Mouse (Mus musculus): ENCODE data around the gene Tex45. TPM values are rescaled to one million over a fixed set of nuclear protein-coding genes. Genes with fewer than 3 reads are reported as not detected.

Tex45 gene
- total RNA-seq, 2 experiments from 2014 or later, result 0.20 TPM; not detected in 1

DNA sequence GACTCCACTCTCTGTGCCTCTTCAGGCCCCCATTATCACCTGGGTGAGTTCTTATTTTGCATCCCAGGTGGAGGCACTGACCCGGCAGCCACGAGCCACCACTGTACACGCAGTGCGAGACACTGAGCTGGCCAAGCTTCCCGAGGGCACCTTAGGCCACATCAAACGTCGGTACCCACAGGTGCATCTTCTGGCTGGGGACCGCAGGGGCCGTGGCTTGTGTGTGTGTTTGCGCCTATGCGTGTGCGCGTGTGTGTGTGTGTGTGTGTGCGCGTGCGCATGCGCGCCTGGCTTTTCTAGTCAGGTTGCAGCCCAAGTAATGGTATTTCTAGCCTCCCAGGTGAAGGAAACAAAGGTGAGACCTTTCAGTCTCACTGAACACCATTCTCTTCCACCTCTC is 61.3 kb downstream of the Tex45 start:
- no peak for DNase-seq (ENCODE audit: low spot score in 2 of 2)

GRCm38 (mm10) chr8:3536053-3536841 is 65.6 kb downstream of the Tex45 start:
- DNase-seq (ENCODE audit: low spot score in 2 of 2), result no peak

Other genes starting within 250 kb of the Tex45 start
- gene Insr, start 191.2 kb upstream of the Tex45 start, total RNA-seq (2021), result 10 to 100 TPM; 46.9 to 47.6 TPM
- not detected for gene A430078G23Rik, start 117.4 kb upstream of the Tex45 start, total RNA-seq (2021)
- gene Arhgef18, start 77.9 kb upstream of the Tex45 start, total RNA-seq (2021), result 10 to 100 TPM; 49.0 to 51.3 TPM
- 1 to 10 TPM in 1 of 2 experiments, under 1 TPM in 1; 0.97 to 1.7 TPM for gene Pex11g, start 3.2 kb upstream of the Tex45 start, total RNA-seq (2021)
- gene Zfp358, start 22.3 kb downstream of the Tex45 start, total RNA-seq (2021), result 10 to 100 TPM; 30.9 to 31.2 TPM
- gene Mcoln1, start 29.6 kb downstream of the Tex45 start, total RNA-seq (2021), result 10 to 100 TPM; 76.0 to 77.3 TPM
- gene Pnpla6, start 44.5 kb downstream of the Tex45 start, total RNA-seq (2021), result 10 to 100 TPM; 71.8 to 76.2 TPM
- gene C330021F23Rik, start 97.1 kb downstream of the Tex45 start, total RNA-seq (2021), result not detected
- gene Camsap3, start 116.4 kb downstream of the Tex45 start, total RNA-seq (2021), result 10 to 100 TPM; 31.1 to 36.9 TPM
- gene Xab2, start 150.5 kb downstream of the Tex45 start, total RNA-seq (2021), result 10 to 100 TPM; 39.6 to 41.2 TPM
- gene Pet100, start 150.7 kb downstream of the Tex45 start, total RNA-seq (2021), result 10 to 100 TPM; 80.9 to 84.3 TPM
- under 1 TPM in 1 of 2 experiments, not detected in 1; 0.92 TPM for gene Pcp2, start 154.7 kb downstream of the Tex45 start, total RNA-seq (2021)
- 10 to 100 TPM; 43.6 to 52.5 TPM for gene Stxbp2, start 160.1 kb downstream of the Tex45 start, total RNA-seq (2021)
- gene Retn, start 184.9 kb downstream of the Tex45 start, total RNA-seq (2021), result under 1 TPM; 0.74 to 0.79 TPM
- under 1 TPM in 1 of 2 experiments, not detected in 1; 0.23 TPM for gene Mcemp1, start 194.9 kb downstream of the Tex45 start, total RNA-seq (2021)
- gene Fcor, start 201.5 kb downstream of the Tex45 start, total RNA-seq (2021), result 10 to 100 TPM; 12.9 to 14.8 TPM
- 10 to 100 TPM; 29.8 to 32.4 TPM for gene Trappc5, start 205.4 kb downstream of the Tex45 start, total RNA-seq (2021)
- gene Fcer2a, start 223.3 kb downstream of the Tex45 start, total RNA-seq (2021), result not detected
- gene Clec4g, start 249.8 kb downstream of the Tex45 start, total RNA-seq (2021), result not detected

All from layer of hippocampus, adult 18-20 months (tissue).